Mouse (Mus musculus): ENCODE results near the gene Fstl1. TPM values are rescaled to one million over a fixed set of nuclear protein-coding genes. Genes with fewer than 3 reads are reported as not detected.

The Fstl1 gene
- polyA plus RNA-seq, 1 experiment from 2014 or later: 273 TPM

- no peak overlapping the region for H3K4me2 ChIP-seq (ENCODE audit: low read depth, severe bottlenecking)
- no peak overlapping the region for H3K4me3 ChIP-seq (ENCODE audit: low read depth, low read length)
- no peak for DNase-seq (ENCODE audit: low spot score)
- H3K9me3 ChIP-seq (ENCODE audit: control insufficient read depth, low read length): no peaks in the 10 kb centered on the region
- H3K9ac ChIP-seq (ENCODE audit: low read length): no peak overlapping the region
- WGBS: 91% methylated on average over 4 of the region's 4 CpGs
- no peaks in the 10 kb centered on the region for H3K27me3 ChIP-seq (ENCODE audit: control insufficient read depth, insufficient read depth, low read length)
- peaks cover 5% of the 10 kb centered on the region; the same call in 1 of the 2 replicates for H3K4me1 ChIP-seq (ENCODE audit: control insufficient read depth, insufficient read depth, low read length)
- H3K27ac ChIP-seq (replicated peaks; ENCODE audit: low read depth, low read length): no peak overlapping the region
- H3K36me3 ChIP-seq (ENCODE audit: control insufficient read depth, insufficient read depth, low read length): peaks cover 6% of the 10 kb centered on the region; the same call in 1 of the 2 replicates
- no peak for ATAC-seq (ENCODE audit: insufficient number of reproducible peaks, low FRiP score, low TSS enrichment, low read depth)
Observed at GRCm38 (mm10) chr16:37874501-37875235, 98.0 kb downstream of the Fstl1 start.

- Histone ChIP-seq H3K4me2 (ENCODE audit: low read depth, severe bottlenecking) (no peak overlapping the region), H3K36me3 (ENCODE audit: control insufficient read depth, insufficient read depth, low read length) (peaks cover 9% of the 10 kb centered on the region; the same call in 1 of the 2 replicates), H3K9ac (ENCODE audit: low read length) (no peak overlapping the region), H3K27ac (replicated peaks; ENCODE audit: low read depth, low read length) (no peak overlapping the region), H3K9me3 (ENCODE audit: control insufficient read depth, low read length) (no peaks in the 10 kb centered on the region), H3K4me3 (ENCODE audit: low read depth, low read length) (no peak overlapping the region), H3K4me1 (ENCODE audit: control insufficient read depth, insufficient read depth, low read length) (no peaks in the 10 kb centered on the region), H3K27me3 (ENCODE audit: control insufficient read depth, insufficient read depth, low read length) (no peaks in the 10 kb centered on the region)
- 97% methylated on average over 3 of the region's 3 CpGs for WGBS
- DNase-seq (ENCODE audit: low spot score) (no peak), ATAC-seq (ENCODE audit: insufficient number of reproducible peaks, low FRiP score, low TSS enrichment, low read depth) (no peak)
Observed at GRCm38 (mm10) chr16:37877406-37877805, 100.7 kb downstream of the Fstl1 start.

DNA sequence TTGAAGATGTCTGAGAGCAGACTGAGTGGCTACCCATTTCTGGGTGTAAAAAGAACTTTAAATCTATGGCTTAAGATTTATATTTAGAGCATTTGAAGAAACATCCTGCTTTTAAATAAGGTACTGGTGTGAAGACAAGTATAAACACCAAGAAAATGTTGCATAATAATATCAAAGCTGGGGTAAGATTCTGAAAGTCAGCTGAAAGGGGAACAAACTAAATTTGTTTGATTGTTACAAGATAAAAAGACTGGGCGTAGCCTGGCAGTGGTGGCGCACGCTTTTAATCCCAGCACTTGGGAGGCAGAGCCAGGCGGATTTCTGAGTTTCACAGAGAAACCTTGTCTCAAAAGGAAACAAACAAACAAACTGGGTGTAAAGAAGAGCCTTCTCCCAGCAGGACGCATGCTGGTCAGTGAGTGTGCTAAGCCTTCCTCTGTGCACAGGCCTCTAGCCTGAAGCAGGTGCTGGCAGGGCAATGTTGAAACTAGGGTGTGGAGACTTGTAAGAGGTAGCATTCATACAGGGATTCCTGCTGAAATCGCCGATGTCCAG, 102.4 kb downstream of the Fstl1 start:
- H3K4me3 ChIP-seq (ENCODE audit: low read depth, low read length): no peak overlapping the region
- WGBS: 94% methylated on average over 7 of the region's 7 CpGs
- H3K27me3 ChIP-seq (ENCODE audit: control insufficient read depth, insufficient read depth, low read length): no peaks in the 10 kb centered on the region
- no peak overlapping the region for H3K4me2 ChIP-seq (ENCODE audit: low read depth, severe bottlenecking)
- H3K4me1 ChIP-seq (ENCODE audit: control insufficient read depth, insufficient read depth, low read length): no peaks in the 10 kb centered on the region
- H3K36me3 ChIP-seq (ENCODE audit: control insufficient read depth, insufficient read depth, low read length): peaks cover 17% of the 10 kb centered on the region
- H3K9ac ChIP-seq (ENCODE audit: low read length): no peak overlapping the region
- no peak for ATAC-seq (ENCODE audit: insufficient number of reproducible peaks, low FRiP score, low TSS enrichment, low read depth)
- no peak overlapping the region for H3K27ac ChIP-seq (replicated peaks; ENCODE audit: low read depth, low read length)
- no peaks in the 10 kb centered on the region for H3K9me3 ChIP-seq (ENCODE audit: control insufficient read depth, low read length)
- DNase-seq (ENCODE audit: low spot score): no peak

- ATAC-seq (ENCODE audit: insufficient number of reproducible peaks, low FRiP score, low TSS enrichment, low read depth): no peak
- no peak overlapping the region for H3K27ac ChIP-seq (replicated peaks; ENCODE audit: low read depth, low read length)
- H3K36me3 ChIP-seq (ENCODE audit: control insufficient read depth, insufficient read depth, low read length): peaks cover 17% of the 10 kb centered on the region
Observed at GRCm38 (mm10) chr16:37879750-37880419, 103.2 kb downstream of the Fstl1 start.

DNA sequence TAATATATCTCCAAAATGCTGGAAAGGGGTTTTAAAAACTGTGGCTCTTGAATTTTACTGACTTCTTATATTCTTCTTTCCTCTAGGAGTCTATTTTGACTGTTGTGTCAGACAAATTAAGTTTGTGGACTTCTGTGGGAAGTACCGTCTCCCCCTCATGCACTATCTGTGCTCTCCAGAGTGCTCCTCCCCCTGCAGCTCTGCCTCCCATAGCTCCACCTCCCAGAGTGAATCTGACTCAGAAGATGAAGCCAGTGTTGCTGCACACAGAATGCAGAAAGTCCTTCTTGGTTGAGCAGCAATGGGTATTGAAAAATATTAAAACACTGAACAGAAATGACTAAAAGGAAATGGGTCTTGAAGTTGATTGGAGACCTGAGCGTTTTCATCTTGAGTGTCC, 104.5 kb downstream of the Fstl1 start:
- Histone ChIP-seq H3K9ac (ENCODE audit: low read length) (no peak overlapping the region), H3K27me3 (ENCODE audit: control insufficient read depth, insufficient read depth, low read length) (no peaks in the 10 kb centered on the region), H3K4me2 (ENCODE audit: low read depth, severe bottlenecking) (no peak overlapping the region), H3K4me1 (ENCODE audit: control insufficient read depth, insufficient read depth, low read length) (no peaks in the 10 kb centered on the region), H3K4me3 (ENCODE audit: low read depth, low read length) (no peak overlapping the region), H3K9me3 (ENCODE audit: control insufficient read depth, low read length) (no peaks in the 10 kb centered on the region), H3K27ac (replicated peaks; ENCODE audit: low read depth, low read length) (no peak overlapping the region), H3K36me3 (ENCODE audit: control insufficient read depth, insufficient read depth, low read length) (peaks cover 17% of the 10 kb centered on the region)
- ATAC-seq (ENCODE audit: insufficient number of reproducible peaks, low FRiP score, low TSS enrichment, low read depth) (no peak), DNase-seq (ENCODE audit: low spot score) (no peak)
- 88% methylated on average over 2 of the region's 2 CpGs for WGBS

More at GRCm38 (mm10) chr16:37879750-37880419, 103.2 kb downstream of the Fstl1 start:
- no peaks in the 10 kb centered on the region for H3K9me3 ChIP-seq (ENCODE audit: control insufficient read depth, low read length)
- H3K4me2 ChIP-seq (ENCODE audit: low read depth, severe bottlenecking): no peak overlapping the region
- H3K4me3 ChIP-seq (ENCODE audit: low read depth, low read length): no peak overlapping the region
- 95% methylated on average over 4 of the region's 4 CpGs for WGBS
- no peaks in the 10 kb centered on the region for H3K27me3 ChIP-seq (ENCODE audit: control insufficient read depth, insufficient read depth, low read length)
- no peak overlapping the region for H3K9ac ChIP-seq (ENCODE audit: low read length)
- no peak for DNase-seq (ENCODE audit: low spot score)
- H3K4me1 ChIP-seq (ENCODE audit: control insufficient read depth, insufficient read depth, low read length): no peaks in the 10 kb centered on the region

Other genes with a start within 250 kb of the Fstl1 start
- gene Gtf2e1, start 237.1 kb upstream of the Fstl1 start, polyA plus RNA-seq (2014; fragmentation: Nextera tagmentation; extraction: Ambion mirVana): 45.4 and 50.1 TPM in 2 replicates
- 42.7 and 42.9 TPM in 2 replicates for gene Rabl3, start 237.0 kb upstream of the Fstl1 start, polyA plus RNA-seq (2014; fragmentation: Nextera tagmentation; extraction: Ambion mirVana)
- gene Hgd, start 196.7 kb upstream of the Fstl1 start, polyA plus RNA-seq (2014; fragmentation: Nextera tagmentation; extraction: Ambion mirVana): 0.48 TPM in 1 of 2 replicates, not detected in the other
- gene Ndufb4, start 122.4 kb upstream of the Fstl1 start, polyA plus RNA-seq (2014; fragmentation: Nextera tagmentation; extraction: Ambion mirVana): 57.2 and 59.2 TPM in 2 replicates
- not detected in 2 replicates for gene Gm36028, start 84.3 kb downstream of the Fstl1 start, polyA plus RNA-seq (2014; fragmentation: Nextera tagmentation; extraction: Ambion mirVana)
- 67.4 and 73.9 TPM in 2 replicates for gene Lrrc58, start 91.5 kb downstream of the Fstl1 start, polyA plus RNA-seq (2014; fragmentation: Nextera tagmentation; extraction: Ambion mirVana)
- 0.78 and 0.80 TPM in 2 replicates for gene Gpr156, start 139.6 kb downstream of the Fstl1 start, polyA plus RNA-seq (2014; fragmentation: Nextera tagmentation; extraction: Ambion mirVana)

Data from limb, embryonic 11.5 days (tissue).